Mouse (Mus musculus): ENCODE results near the gene Ccn2. TPM values are rescaled to one million over a fixed set of nuclear protein-coding genes. Genes with fewer than 3 reads are reported as not detected.

Ccn2 gene
- polyA plus RNA-seq, 1 experiment from 2014 or later = 71.1 TPM

- Histone ChIP-seq H3K4me3 (ENCODE audit: low read depth, low read length) (no peak overlapping the region), H3K27ac (ENCODE audit: low read length) (peak overlapping the region; percentile 62; the same call in 1 of the 2 replicates), H3K9me3 (ENCODE audit: low read length) (no peaks in the 10 kb centered on the region), H3K4me1 (ENCODE audit: insufficient read depth, low read depth, low read length) (peaks cover 11% of the 10 kb centered on the region; the same call in 1 of the 2 replicates), H3K9ac (replicated peaks; ENCODE audit: low read depth) (no peak overlapping the region), H3K4me2 (replicated peaks; ENCODE audit: low read depth, low read length) (no peak overlapping the region), H3K36me3 (ENCODE audit: insufficient read depth, low read length) (no peaks in the 10 kb centered on the region), H3K27me3 (replicated peaks; ENCODE audit: insufficient read depth, low read length) (no peaks in the 10 kb centered on the region)
- DNase-seq (ENCODE audit: low spot score) = peak; percentile 80
- ATAC-seq = peak; percentile 40
- TF ChIP-seq CTCF (IDR thresholded peaks at IDR 0.05) (peak; percentile 97), EP300 (IDR thresholded peaks at IDR 0.05) (no peak)
- WGBS = 20% methylated on average over 4 of the region's 4 CpGs
Observed at GRCm38 (mm10) chr10:24591136-24591535, 4.1 kb upstream of the Ccn2 start.

DNA sequence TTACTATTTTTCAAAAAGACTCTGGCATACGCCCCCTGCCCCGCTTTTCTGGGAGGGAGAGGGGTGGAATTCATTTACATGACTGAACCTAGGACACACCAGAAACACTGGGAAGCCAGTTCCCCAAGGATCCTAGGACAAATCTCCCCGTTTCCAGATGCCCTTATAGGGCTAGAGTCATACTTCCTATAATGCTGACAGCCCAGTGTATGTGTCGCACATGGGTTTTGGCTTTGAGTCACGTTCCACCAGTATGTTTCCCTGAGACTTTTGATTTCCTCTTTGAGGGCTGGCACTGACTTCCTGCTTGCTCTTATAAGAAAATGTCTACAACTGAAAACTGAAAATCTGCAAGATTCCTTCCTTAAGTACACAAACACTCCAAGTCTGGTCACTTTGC lies 3.5 kb upstream of the Ccn2 start:
- peak overlapping the region; percentile 62 for H3K27ac ChIP-seq (ENCODE audit: low read length)
- H3K36me3 ChIP-seq (ENCODE audit: insufficient read depth, low read length) = no peaks in the 10 kb centered on the region
- DNase-seq (ENCODE audit: low spot score) (peak; percentile 66), ATAC-seq (no peak)
- TF ChIP-seq CTCF (IDR thresholded peaks at IDR 0.05) (no peak), EP300 (IDR thresholded peaks at IDR 0.05) (no peak)
- H3K9me3 ChIP-seq (ENCODE audit: low read length) = no peaks in the 10 kb centered on the region
- no peak overlapping the region for H3K9ac ChIP-seq (replicated peaks; ENCODE audit: low read depth)
- H3K27me3 ChIP-seq (replicated peaks; ENCODE audit: insufficient read depth, low read length) = no peaks in the 10 kb centered on the region
- H3K4me3 ChIP-seq (ENCODE audit: low read depth, low read length) = no peak overlapping the region
- H3K4me2 ChIP-seq (replicated peaks; ENCODE audit: low read depth, low read length) = no peak overlapping the region
- 43% methylated on average over 5 of the region's 5 CpGs for WGBS
- peaks cover 17% of the 10 kb centered on the region for H3K4me1 ChIP-seq (ENCODE audit: insufficient read depth, low read depth, low read length)

- ATAC-seq (no peak), DNase-seq (ENCODE audit: low spot score) (peak; percentile 31)
- 40% methylated on average over 2 of the region's 2 CpGs for WGBS
- Histone ChIP-seq H3K27me3 (replicated peaks; ENCODE audit: insufficient read depth, low read length) (no peaks in the 10 kb centered on the region), H3K27ac (ENCODE audit: low read length) (peak overlapping the region; percentile 62; the same call in 1 of the 2 replicates), H3K9me3 (ENCODE audit: low read length) (no peaks in the 10 kb centered on the region), H3K9ac (replicated peaks; ENCODE audit: low read depth) (no peak overlapping the region), H3K4me2 (replicated peaks; ENCODE audit: low read depth, low read length) (no peak overlapping the region), H3K36me3 (ENCODE audit: insufficient read depth, low read length) (no peaks in the 10 kb centered on the region), H3K4me3 (ENCODE audit: low read depth, low read length) (no peak overlapping the region), H3K4me1 (ENCODE audit: insufficient read depth, low read depth, low read length) (peaks cover 20% of the 10 kb centered on the region)
- TF ChIP-seq EP300 (IDR thresholded peaks at IDR 0.05) = no peak
- TF ChIP-seq CTCF (IDR thresholded peaks at IDR 0.05) = no peak
Observed at GRCm38 (mm10) chr10:24592318-24592717, 2.9 kb upstream of the Ccn2 start.

DNA sequence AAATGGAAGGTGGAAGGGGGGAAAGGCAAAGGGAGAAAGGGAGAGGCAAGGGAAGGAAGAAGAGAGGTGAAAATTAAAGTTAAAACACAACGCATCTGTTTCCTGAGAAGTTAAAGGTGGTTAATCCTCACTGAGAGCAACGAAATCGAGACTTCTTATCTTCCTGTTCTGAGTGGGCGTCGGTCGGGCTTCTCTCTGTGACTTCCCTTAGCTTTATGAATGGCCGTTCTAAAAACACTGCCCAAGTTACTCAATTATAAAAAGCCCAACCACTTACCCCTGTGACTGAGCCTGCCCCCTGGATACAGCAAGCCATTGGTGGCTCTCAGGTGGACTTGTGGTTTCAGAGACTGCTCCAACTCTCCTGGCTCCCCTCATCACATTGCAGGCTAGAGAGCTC lies 2.3 kb upstream of the Ccn2 start:
- Histone ChIP-seq H3K9me3 (ENCODE audit: low read length) (no peaks in the 10 kb centered on the region), H3K27me3 (replicated peaks; ENCODE audit: insufficient read depth, low read length) (no peaks in the 10 kb centered on the region), H3K4me2 (replicated peaks; ENCODE audit: low read depth, low read length) (no peak overlapping the region), H3K4me3 (ENCODE audit: low read depth, low read length) (no peak overlapping the region), H3K27ac (ENCODE audit: low read length) (peak overlapping the region; percentile 33; the same call in 1 of the 2 replicates), H3K36me3 (ENCODE audit: insufficient read depth, low read length) (no peaks in the 10 kb centered on the region), H3K4me1 (ENCODE audit: insufficient read depth, low read depth, low read length) (peaks cover 20% of the 10 kb centered on the region), H3K9ac (replicated peaks; ENCODE audit: low read depth) (no peak overlapping the region)
- DNase-seq (ENCODE audit: low spot score) (peak; percentile 19), ATAC-seq (no peak)
- 30% methylated on average over 7 of the region's 7 CpGs for WGBS
- TF ChIP-seq EP300 (IDR thresholded peaks at IDR 0.05) (no peak), CTCF (IDR thresholded peaks at IDR 0.05) (no peak)

DNA sequence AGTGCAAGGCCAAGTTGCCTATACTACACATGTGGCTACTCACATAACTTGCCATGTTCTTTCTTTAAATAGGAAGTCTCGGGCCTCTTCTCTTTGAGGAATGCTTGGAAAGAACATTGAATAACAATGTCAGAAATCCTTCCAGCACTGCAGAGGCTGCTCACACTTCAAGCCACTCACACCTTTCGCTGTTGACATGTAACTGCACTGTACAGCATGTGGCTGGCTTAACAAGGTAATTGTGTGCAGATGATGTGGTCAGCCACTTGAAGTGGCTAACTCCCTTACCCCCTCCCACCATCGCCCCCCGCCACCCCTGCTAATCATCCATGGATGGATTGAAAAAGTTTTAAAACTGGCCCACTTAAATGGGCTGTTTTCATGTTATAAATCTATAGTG lies 1.7 kb upstream of the Ccn2 start:
- Histone ChIP-seq H3K4me3 (ENCODE audit: low read depth, low read length) (no peak overlapping the region), H3K36me3 (ENCODE audit: insufficient read depth, low read length) (no peaks in the 10 kb centered on the region), H3K27ac (ENCODE audit: low read length) (peak overlapping the region; percentile 33; the same call in 1 of the 2 replicates), H3K4me1 (ENCODE audit: insufficient read depth, low read depth, low read length) (peaks cover 20% of the 10 kb centered on the region), H3K27me3 (replicated peaks; ENCODE audit: insufficient read depth, low read length) (no peaks in the 10 kb centered on the region), H3K9me3 (ENCODE audit: low read length) (no peaks in the 10 kb centered on the region), H3K9ac (replicated peaks; ENCODE audit: low read depth) (no peak overlapping the region), H3K4me2 (replicated peaks; ENCODE audit: low read depth, low read length) (no peak overlapping the region)
- TF ChIP-seq CTCF (IDR thresholded peaks at IDR 0.05) = no peak
- TF ChIP-seq EP300 (IDR thresholded peaks at IDR 0.05) = 0 out of 2 replicates have a peak, but pooled peaks have one; percentile 10
- peak; percentile 44 for DNase-seq (ENCODE audit: low spot score)
- WGBS = 57% methylated on average over 4 of the region's 4 CpGs
- no peak for ATAC-seq

DNA sequence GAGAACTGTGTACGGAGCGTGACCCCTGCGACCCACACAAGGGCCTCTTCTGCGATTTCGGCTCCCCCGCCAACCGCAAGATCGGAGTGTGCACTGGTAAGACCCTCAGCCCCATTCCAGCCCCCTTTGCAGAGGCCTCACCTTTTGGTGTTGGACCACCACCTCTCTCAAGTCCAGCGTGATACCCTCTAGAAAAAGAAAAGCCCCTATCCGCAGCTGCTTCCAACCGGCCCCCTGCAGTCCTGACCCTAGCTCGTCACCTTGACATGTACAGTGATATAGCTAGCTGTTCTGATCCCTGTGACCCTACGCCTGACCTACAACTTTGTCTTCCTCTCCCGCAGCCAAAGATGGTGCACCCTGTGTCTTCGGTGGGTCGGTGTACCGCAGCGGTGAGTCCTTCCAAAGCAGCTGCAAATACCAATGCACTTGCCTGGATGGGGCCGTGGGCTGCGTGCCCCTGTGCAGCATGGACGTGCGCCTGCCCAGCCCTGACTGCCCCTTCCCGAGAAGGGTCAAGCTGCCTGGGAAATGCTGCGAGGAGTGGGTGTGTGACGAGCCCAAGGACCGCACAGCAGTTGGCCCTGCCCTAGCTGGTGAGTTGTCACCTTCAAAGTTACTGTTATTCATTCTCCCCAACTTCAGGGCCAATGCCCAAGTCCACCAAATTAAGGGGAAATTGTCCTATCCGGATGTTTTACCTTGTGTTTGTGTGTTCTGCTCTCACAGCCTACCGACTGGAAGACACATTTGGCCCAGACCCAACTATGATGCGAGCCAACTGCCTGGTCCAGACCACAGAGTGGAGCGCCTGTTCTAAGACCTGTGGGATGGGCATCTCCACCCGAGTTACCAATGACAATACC lies 994 bp downstream of the Ccn2 start:
- Histone ChIP-seq H3K36me3 (ENCODE audit: insufficient read depth, low read length) (no peaks in the 10 kb centered on the region), H3K27me3 (replicated peaks; ENCODE audit: insufficient read depth, low read length) (no peaks in the 10 kb centered on the region), H3K4me1 (ENCODE audit: insufficient read depth, low read depth, low read length) (peaks cover 20% of the 10 kb centered on the region), H3K9me3 (ENCODE audit: low read length) (no peaks in the 10 kb centered on the region), H3K27ac (ENCODE audit: low read length) (peak overlapping the region; percentile 92), H3K4me2 (replicated peaks; ENCODE audit: low read depth, low read length) (peak overlapping the region; percentile 77), H3K9ac (replicated peaks; ENCODE audit: low read depth) (peak overlapping the region; percentile 79), H3K4me3 (ENCODE audit: low read depth, low read length) (peak overlapping the region; percentile 72)
- 9% methylated on average over 30 of the region's 31 CpGs for WGBS
- DNase-seq (ENCODE audit: low spot score) = peak; percentile 66
- ATAC-seq = 0 out of 2 replicates have a peak, but pooled peaks have one; percentile 7
- no peak for TF ChIP-seq EP300 (IDR thresholded peaks at IDR 0.05)
- TF ChIP-seq CTCF (IDR thresholded peaks at IDR 0.05) = no peak
